Mouse (Mus musculus) hindbrain, embryonic 11.5 days (tissue): ENCODE data around the gene Dmap1. TPM values are rescaled to one million over a fixed set of nuclear protein-coding genes. Genes with fewer than 3 reads are reported as not detected.
A peak's percentile ranks its signal among the peaks of the same experiment; 100 is the strongest.

ENCODE experiments used
- ATAC-seq: fragments of 200-750 bp; cut with Nextera tagmentation; 2 replicates; pipeline ENCODE4 v1.8.0; 2017; ENCODE audit warnings: mild to moderate bottlenecking, moderate TSS enrichment, moderate library complexity; ENCODE audit not compliant: low FRiP score
- DNase-seq: peaks from one replicate; pipeline ENCODE4 v3.0.0-alpha.2; 2015; ENCODE audit warnings: low spot score
- H3K27ac ChIP-seq: fragments of 300-500 bp; sonication (generic); 2 replicates; pipeline ENCODE4 v1.5.1; 2014; ENCODE audit warnings: mild to moderate bottlenecking, low read depth, low read length
- H3K27me3 ChIP-seq: fragments of 300-500 bp; sonication (generic); 2 replicates; pipeline ENCODE4 v1.6.1; 2014; ENCODE audit warnings: mild to moderate bottlenecking, low read length, moderate library complexity, mixed read lengths; ENCODE audit not compliant: control insufficient read depth, insufficient read depth
- H3K36me3 ChIP-seq: fragments of 300-500 bp; sonication (generic); 2 replicates; pipeline ENCODE4 v1.6.1; 2014; ENCODE audit warnings: mild to moderate bottlenecking, low read length, moderate library complexity, mixed read lengths; ENCODE audit not compliant: control insufficient read depth, insufficient read depth
- H3K4me1 ChIP-seq: fragments of 300-500 bp; sonication (generic); replicated peaks from 2 replicates; pipeline ENCODE4 v1.6.1; 2014; ENCODE audit warnings: low read length, mixed read lengths; ENCODE audit not compliant: control insufficient read depth, insufficient read depth
- H3K4me2 ChIP-seq: fragments of 300-500 bp; sonication (generic); replicated peaks from 2 replicates; pipeline ENCODE4 v1.6.1; 2014; ENCODE audit warnings: mild to moderate bottlenecking, low read depth, low read length
- H3K4me3 ChIP-seq: fragments of 300-500 bp; sonication (generic); 2 replicates; pipeline ENCODE4 v1.5.1; 2014; ENCODE audit warnings: low read depth, low read length
- H3K9ac ChIP-seq: fragments of 300-500 bp; sonication (generic); 2 replicates; pipeline ENCODE4 v1.6.1; 2014; ENCODE audit warnings: low read depth, low read length
- H3K9me3 ChIP-seq: fragments of 300-500 bp; sonication (generic); 2 replicates; pipeline ENCODE4 v1.6.1; 2016; ENCODE audit warnings: low read length; ENCODE audit not compliant: control insufficient read depth
- WGBS: fragments of 180-500 bp; shearing (Covaris S2); extraction: QIAGEN DNeasy Blood & Tissue Kit; methylation state at CpG from one replicate; pipeline ENCODE4 v1.1.7; 2014; 5-methylcytosine and 5-hydroxymethylcytosine counted together
- polyA plus RNA-seq: library from polyadenylated mRNA; unstranded; fragments of >200 nt; fragmentation: Nextera tagmentation; extraction: Ambion mirVana; gene quantifications from 2 replicates; pipeline ENCODE4 v1.2.1, GENCODE M21; 2014

Dmap1 gene
- polyA plus RNA-seq, 1 experiment from 2014 or later, result 76.1 TPM

- Histone ChIP-seq H3K27me3 (no peaks in the 10 kb centered on the region), H3K4me2 (no peak overlapping the region), H3K27ac (no peak overlapping the region), H3K9ac (no peak overlapping the region), H3K4me1 (peaks cover 10% of the 10 kb centered on the region; the same call in 1 of the 2 replicates), H3K36me3 (no peaks in the 10 kb centered on the region), H3K9me3 (no peaks in the 10 kb centered on the region), H3K4me3 (no peak overlapping the region)
- ATAC-seq, result no peak
- DNase-seq, result no peak
- WGBS, result 94% methylated on average over 5 of the region's 5 CpGs
Measured at GRCm38 (mm10) chr4:117660001-117660400, 22.1 kb downstream of the Dmap1 start.

- Histone ChIP-seq H3K4me2 (no peak overlapping the region), H3K9me3 (no peaks in the 10 kb centered on the region), H3K4me1 (peaks cover 11% of the 10 kb centered on the region), H3K4me3 (no peak overlapping the region), H3K36me3 (no peaks in the 10 kb centered on the region), H3K27me3 (no peaks in the 10 kb centered on the region), H3K27ac (no peak overlapping the region), H3K9ac (no peak overlapping the region)
- peak; percentile 36 for ATAC-seq
- DNase-seq, result peak; percentile 51
- WGBS, result 57% methylated on average over 14 of the region's 14 CpGs
Measured at GRCm38 (mm10) chr4:117658582-117659444, 23.3 kb downstream of the Dmap1 start.

- Histone ChIP-seq H3K4me2 (no peak overlapping the region), H3K4me3 (no peak overlapping the region), H3K27me3 (no peaks in the 10 kb centered on the region), H3K4me1 (peaks cover 13% of the 10 kb centered on the region), H3K27ac (peak overlapping the region; percentile 37; the same call in 1 of the 2 replicates), H3K9me3 (no peaks in the 10 kb centered on the region), H3K36me3 (no peaks in the 10 kb centered on the region), H3K9ac (no peak overlapping the region)
- ATAC-seq (no peak), DNase-seq (no peak)
- 76% methylated on average over 4 of the region's 4 CpGs for WGBS
Measured at GRCm38 (mm10) chr4:117657646-117658045, 24.4 kb downstream of the Dmap1 start.

GRCm38 (mm10) chr4:117656961-117657360 lies 25.1 kb downstream of the Dmap1 start:
- peaks cover 16% of the 10 kb centered on the region for H3K4me1 ChIP-seq
- H3K27ac ChIP-seq, result peak overlapping the region; percentile 37
- DNase-seq, result no peak
- no peaks in the 10 kb centered on the region for H3K36me3 ChIP-seq
- WGBS, result 25% methylated on average over 6 of the region's 6 CpGs
- no peak for ATAC-seq
- H3K9ac ChIP-seq, result no peak overlapping the region
- no peak overlapping the region for H3K4me2 ChIP-seq
- H3K9me3 ChIP-seq, result no peaks in the 10 kb centered on the region
- H3K27me3 ChIP-seq, result no peaks in the 10 kb centered on the region
- no peak overlapping the region for H3K4me3 ChIP-seq

GRCm38 (mm10) chr4:117655500-117655863 lies 26.6 kb downstream of the Dmap1 start:
- Histone ChIP-seq H3K36me3 (no peaks in the 10 kb centered on the region), H3K4me2 (no peak overlapping the region), H3K27ac (peak overlapping the region; percentile 18; the same call in 1 of the 2 replicates), H3K4me1 (peaks cover 17% of the 10 kb centered on the region), H3K9me3 (no peaks in the 10 kb centered on the region), H3K4me3 (no peak overlapping the region), H3K27me3 (no peaks in the 10 kb centered on the region), H3K9ac (no peak overlapping the region)
- ATAC-seq (peak; percentile 58; the same call in 1 of the 2 replicates), DNase-seq (peak; percentile 53)
- 35% methylated on average over 5 of the region's 5 CpGs for WGBS

- H3K4me2 ChIP-seq, result no peak overlapping the region
- H3K36me3 ChIP-seq, result no peaks in the 10 kb centered on the region
- H3K27ac ChIP-seq, result peak overlapping the region; percentile 55; the same call in 1 of the 2 replicates
- DNase-seq (no peak), ATAC-seq (no peak)
- H3K9ac ChIP-seq, result no peak overlapping the region
- 47% methylated on average over 9 of the region's 9 CpGs for WGBS
- H3K27me3 ChIP-seq, result no peaks in the 10 kb centered on the region
- H3K4me3 ChIP-seq, result no peak overlapping the region
- no peaks in the 10 kb centered on the region for H3K9me3 ChIP-seq
- H3K4me1 ChIP-seq, result peaks cover 17% of the 10 kb centered on the region
Measured at GRCm38 (mm10) chr4:117654703-117655499, 27.2 kb downstream of the Dmap1 start.

- no peak overlapping the region for H3K9ac ChIP-seq
- H3K27ac ChIP-seq, result 0 out of 2 replicates have a peak overlapping the region, but pooled peaks have one; percentile 55
- H3K9me3 ChIP-seq, result no peaks in the 10 kb centered on the region
- no peak overlapping the region for H3K4me2 ChIP-seq
- no peaks in the 10 kb centered on the region for H3K36me3 ChIP-seq
- DNase-seq, result no peak
- H3K4me1 ChIP-seq, result peaks cover 17% of the 10 kb centered on the region
- 20% methylated on average over 10 of the region's 10 CpGs for WGBS
- no peak overlapping the region for H3K4me3 ChIP-seq
- ATAC-seq, result no peak
- no peaks in the 10 kb centered on the region for H3K27me3 ChIP-seq
Measured at GRCm38 (mm10) chr4:117654016-117654702, 27.9 kb downstream of the Dmap1 start.

GRCm38 (mm10) chr4:117652727-117653126 lies 29.3 kb downstream of the Dmap1 start:
- Histone ChIP-seq H3K4me2 (no peak overlapping the region), H3K9ac (no peak overlapping the region), H3K27me3 (no peaks in the 10 kb centered on the region), H3K36me3 (no peaks in the 10 kb centered on the region), H3K4me1 (peaks cover 17% of the 10 kb centered on the region), H3K4me3 (no peak overlapping the region), H3K27ac (no peak overlapping the region), H3K9me3 (no peaks in the 10 kb centered on the region)
- DNase-seq (no peak), ATAC-seq (no peak)
- WGBS, result 61% methylated on average over 5 of the region's 5 CpGs
